Mouse (Mus musculus) forebrain, embryonic 15.5 days (tissue): ENCODE data around the gene Bnip2. TPM values are rescaled to one million over a fixed set of nuclear protein-coding genes. Genes with fewer than 3 reads are reported as not detected.

Experiments
- ATAC-seq: fragments of 200-750 bp; cut with Nextera tagmentation; replicated peaks from 2 replicates; pipeline ENCODE4 v1.8.0; 2017; ENCODE audit warnings: mild to moderate bottlenecking, moderate TSS enrichment, moderate library complexity
- H3K27ac ChIP-seq: fragments of 300-500 bp; sonication (generic); replicated peaks from 2 replicates; pipeline ENCODE4 v1.5.1; 2015; ENCODE audit warnings: mild to moderate bottlenecking, inconsistent platforms
- H3K27me3 ChIP-seq: fragments of 300-500 bp; sonication (generic); 2 replicates; pipeline ENCODE4 v1.6.1; 2015; ENCODE audit warnings: inconsistent platforms
- H3K36me3 ChIP-seq: fragments of 300-500 bp; sonication (generic); 2 replicates; pipeline ENCODE4 v1.6.1; 2015; ENCODE audit warnings: mild to moderate bottlenecking, inconsistent platforms
- H3K4me1 ChIP-seq: fragments of 300-500 bp; sonication (generic); 2 replicates; pipeline ENCODE4 v1.6.1; 2015; ENCODE audit warnings: inconsistent platforms
- H3K4me2 ChIP-seq: fragments of 300-500 bp; sonication (generic); replicated peaks from 2 replicates; pipeline ENCODE4 v1.6.1; 2015; ENCODE audit warnings: mild to moderate bottlenecking, inconsistent platforms
- H3K4me3 ChIP-seq: fragments of 300-500 bp; sonication (generic); 2 replicates; pipeline ENCODE4 v1.5.1; 2015; ENCODE audit warnings: mild to moderate bottlenecking, inconsistent platforms
- H3K9ac ChIP-seq: fragments of 300-500 bp; sonication (generic); replicated peaks from 2 replicates; pipeline ENCODE4 v1.6.1; 2015; ENCODE audit warnings: mild to moderate bottlenecking, inconsistent platforms
- H3K9me3 ChIP-seq: fragments of 300-500 bp; sonication (generic); 2 replicates; pipeline ENCODE4 v1.6.1; 2016; ENCODE audit warnings: inconsistent platforms
- WGBS: fragments of 180-500 bp; shearing (Covaris S2); methylation state at CpG from one replicate; pipeline ENCODE4 v1.1.7; 2015; ENCODE audit warnings: mixed read lengths; 5-methylcytosine and 5-hydroxymethylcytosine counted together
- polyA plus RNA-seq: library from polyadenylated mRNA; unstranded; fragments of >200 nt; fragmentation: Nextera tagmentation; extraction: Ambion mirVana; gene quantifications from 2 replicates; pipeline ENCODE4 v1.2.1, GENCODE M21; 2015

Gene Bnip2
- polyA plus RNA-seq: 104 and 105 TPM in 2 replicates

DNA sequence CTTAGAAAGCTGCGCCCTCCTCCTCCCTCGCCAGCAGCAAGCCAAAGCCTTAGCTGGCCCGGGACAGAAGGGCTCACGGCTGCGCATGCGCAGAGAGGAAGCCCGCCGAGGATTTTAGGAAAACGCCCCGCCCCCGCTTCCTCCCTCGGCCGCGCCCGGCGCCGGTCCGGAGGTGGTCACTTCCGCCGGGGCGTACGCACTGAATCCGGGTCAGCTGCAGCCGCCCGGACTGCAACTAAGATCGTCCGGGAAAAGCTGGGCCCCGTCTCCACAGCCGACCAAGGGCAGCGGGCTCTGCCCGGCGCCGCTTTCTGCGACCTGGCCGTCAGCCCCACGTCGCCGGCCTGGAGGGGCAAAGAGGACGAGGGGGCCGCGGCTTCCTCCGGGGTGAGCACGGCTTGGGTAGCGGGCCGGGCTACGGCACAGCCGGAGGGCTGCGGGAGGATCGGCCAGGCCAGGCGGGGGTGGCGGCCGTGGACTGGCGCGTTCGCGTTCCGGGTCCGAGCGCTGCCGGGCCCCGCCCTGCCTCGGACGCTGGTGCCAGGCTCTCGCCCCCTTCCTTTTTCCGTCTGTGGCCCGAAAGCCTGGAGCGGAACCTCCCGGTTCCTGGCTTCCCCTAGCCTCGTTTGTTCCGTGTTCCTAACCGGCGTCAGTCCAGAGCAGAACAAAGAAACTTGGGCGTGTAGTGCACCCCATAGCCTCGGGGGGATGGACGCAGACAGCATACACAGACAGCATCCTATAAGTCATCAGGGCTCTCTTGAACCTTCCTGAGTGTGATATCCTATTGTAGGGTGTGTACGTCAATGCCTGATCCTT is at the start of gene Bnip2:
Bnip2 (plus strand) TSS at position 164 of the 819 bp plus-strand sequence.
- H3K9me3 ChIP-seq: no peaks in the 10 kb centered on the region
- H3K9ac ChIP-seq: peak within 1 kb of the TSS; percentile 96
- no peaks in the 10 kb centered on the region for H3K27me3 ChIP-seq
- H3K4me3 ChIP-seq: peak within 1 kb of the TSS; percentile 84
- under 1% methylated on average over 76 of the region's 76 CpGs for WGBS
- peak; percentile 95 for ATAC-seq
- peaks cover 33% of the 10 kb centered on the region for H3K4me1 ChIP-seq
- H3K27ac ChIP-seq: peak within 1 kb of the TSS; percentile 90
- no peaks in the 10 kb centered on the region for H3K36me3 ChIP-seq
- H3K4me2 ChIP-seq: peak within 1 kb of the TSS; percentile 47

GRCm38 (mm10) chr9:69940839-69941490 is 48.3 kb upstream of the Bnip2 start:
- H3K27ac ChIP-seq: no peak overlapping the region
- no peaks in the 10 kb centered on the region for H3K27me3 ChIP-seq
- H3K36me3 ChIP-seq: no peaks in the 10 kb centered on the region
- H3K9me3 ChIP-seq: no peaks in the 10 kb centered on the region
- no peak for ATAC-seq
- no peaks in the 10 kb centered on the region for H3K4me1 ChIP-seq
- 87% methylated on average over 7 of the region's 7 CpGs for WGBS
- H3K4me2 ChIP-seq: no peak overlapping the region
- no peak overlapping the region for H3K9ac ChIP-seq
- no peak overlapping the region for H3K4me3 ChIP-seq

GRCm38 (mm10) chr9:69941556-69941955 is 47.7 kb upstream of the Bnip2 start:
- no peak overlapping the region for H3K9ac ChIP-seq
- ATAC-seq: no peak
- no peaks in the 10 kb centered on the region for H3K9me3 ChIP-seq
- no peak overlapping the region for H3K27ac ChIP-seq
- no peak overlapping the region for H3K4me3 ChIP-seq
- H3K36me3 ChIP-seq: no peaks in the 10 kb centered on the region
- no peak overlapping the region for H3K4me2 ChIP-seq
- H3K4me1 ChIP-seq: no peaks in the 10 kb centered on the region
- WGBS: 71% methylated on average over 6 of the region's 6 CpGs
- no peaks in the 10 kb centered on the region for H3K27me3 ChIP-seq

- no peak overlapping the region for H3K27ac ChIP-seq
- WGBS: 13% methylated on average over 2 of the region's 2 CpGs
- H3K36me3 ChIP-seq: no peaks in the 10 kb centered on the region
- no peak overlapping the region for H3K4me2 ChIP-seq
- H3K9me3 ChIP-seq: no peaks in the 10 kb centered on the region
- H3K9ac ChIP-seq: no peak overlapping the region
- 0 out of 2 replicates have a peak, but pooled peaks cover 3% of the 10 kb centered on the region for H3K27me3 ChIP-seq
- no peak overlapping the region for H3K4me3 ChIP-seq
- H3K4me1 ChIP-seq: no peaks in the 10 kb centered on the region
- no peak for ATAC-seq
These were observed 40.3 kb upstream of the Bnip2 start for GRCm38 (mm10) chr9:69948964-69949363.

DNA sequence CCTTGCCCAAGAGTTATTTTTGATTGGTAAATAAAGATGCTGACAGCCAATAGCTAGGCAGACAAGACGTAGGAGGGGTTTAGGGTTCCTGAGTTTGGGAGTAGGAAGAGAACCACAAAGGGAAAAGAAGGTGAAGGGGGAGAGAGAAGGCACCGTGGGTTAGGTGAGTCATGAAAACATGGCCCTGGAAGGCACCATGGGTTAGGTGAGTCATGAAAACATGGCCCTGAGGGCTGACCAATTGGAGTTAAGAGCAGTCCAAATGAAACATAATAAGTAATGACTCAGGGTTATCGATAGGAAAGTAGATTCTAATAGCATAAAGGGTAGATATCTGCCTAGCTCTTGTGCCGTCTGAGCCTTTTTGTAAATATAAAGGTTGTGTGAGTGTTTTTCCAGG is 39.6 kb upstream of the Bnip2 start:
- ATAC-seq: no peak

GRCm38 (mm10) chr9:69961007-69961406 is 28.3 kb upstream of the Bnip2 start:
- no peak for ATAC-seq
- H3K4me1 ChIP-seq: no peaks in the 10 kb centered on the region
- no peak overlapping the region for H3K9ac ChIP-seq
- H3K4me3 ChIP-seq: no peak overlapping the region
- no peak overlapping the region for H3K4me2 ChIP-seq
- WGBS: 87% methylated on average over 6 of the region's 6 CpGs
- H3K27ac ChIP-seq: no peak overlapping the region
- H3K36me3 ChIP-seq: no peaks in the 10 kb centered on the region
- H3K9me3 ChIP-seq: no peaks in the 10 kb centered on the region
- H3K27me3 ChIP-seq: no peaks in the 10 kb centered on the region

More for the DNA sequence above, 39.6 kb upstream of the Bnip2 start:
- Histone ChIP-seq H3K9ac (no peak overlapping the region), H3K4me2 (no peak overlapping the region), H3K27me3 (0 out of 2 replicates have a peak, but pooled peaks cover 3% of the 10 kb centered on the region), H3K4me1 (no peaks in the 10 kb centered on the region), H3K27ac (no peak overlapping the region), H3K9me3 (no peaks in the 10 kb centered on the region), H3K36me3 (no peaks in the 10 kb centered on the region), H3K4me3 (no peak overlapping the region)
- 90% methylated on average over 4 of the region's 4 CpGs for WGBS

DNA sequence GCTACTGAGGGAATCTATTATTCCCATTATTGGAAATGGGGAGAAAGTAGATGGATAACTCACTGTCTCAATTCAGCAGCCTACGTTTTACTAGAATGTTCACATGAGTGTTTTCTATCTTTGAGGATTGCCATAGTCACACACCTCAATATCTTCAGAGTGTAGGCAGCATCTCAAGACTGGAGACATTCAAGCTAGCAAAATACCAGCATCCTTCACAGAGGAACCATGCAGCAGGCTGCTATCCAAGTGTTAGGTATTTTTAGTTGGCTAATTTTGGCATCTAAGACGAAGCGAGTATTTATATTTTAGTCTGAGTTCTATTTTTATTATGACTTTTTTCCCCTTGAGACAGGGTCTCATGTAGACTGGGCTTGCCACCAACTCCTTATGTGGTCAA is 24.9 kb upstream of the Bnip2 start:
- H3K4me1 ChIP-seq: no peaks in the 10 kb centered on the region
- no peak overlapping the region for H3K4me3 ChIP-seq
- H3K36me3 ChIP-seq: no peaks in the 10 kb centered on the region
- H3K9ac ChIP-seq: no peak overlapping the region
- H3K27me3 ChIP-seq: no peaks in the 10 kb centered on the region
- no peak overlapping the region for H3K27ac ChIP-seq
- ATAC-seq: no peak
- no peaks in the 10 kb centered on the region for H3K9me3 ChIP-seq
- WGBS: 74% methylated on average over 3 of the region's 3 CpGs
- H3K4me2 ChIP-seq: no peak overlapping the region

DNA sequence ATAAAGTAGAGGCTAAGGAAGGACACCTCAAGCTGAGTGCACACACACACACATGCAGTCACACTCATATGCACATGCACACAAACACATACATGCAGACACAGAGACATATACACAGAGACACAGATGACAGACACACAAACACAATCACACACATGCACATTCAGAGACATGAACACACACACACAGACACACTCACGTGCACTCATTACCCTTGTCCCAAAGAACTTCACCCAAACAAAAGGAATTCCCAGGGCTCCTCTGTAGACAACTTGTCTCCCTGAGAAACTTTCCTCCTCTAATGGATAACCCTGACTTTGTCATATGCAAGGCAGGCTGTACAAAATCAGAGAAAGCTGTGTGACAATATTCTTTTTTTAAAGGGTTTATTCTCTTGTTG is 3.7 kb upstream of the Bnip2 start:
- H3K4me1 ChIP-seq: peaks cover 3% of the 10 kb centered on the region
- no peak overlapping the region for H3K4me3 ChIP-seq
- no peaks in the 10 kb centered on the region for H3K9me3 ChIP-seq
- H3K27me3 ChIP-seq: no peaks in the 10 kb centered on the region
- no peak overlapping the region for H3K9ac ChIP-seq
- no peak overlapping the region for H3K27ac ChIP-seq
- no peak for ATAC-seq
- H3K4me2 ChIP-seq: no peak overlapping the region
- WGBS: 70% methylated on average over 1 of the region's 1 CpGs
- H3K36me3 ChIP-seq: no peaks in the 10 kb centered on the region

DNA sequence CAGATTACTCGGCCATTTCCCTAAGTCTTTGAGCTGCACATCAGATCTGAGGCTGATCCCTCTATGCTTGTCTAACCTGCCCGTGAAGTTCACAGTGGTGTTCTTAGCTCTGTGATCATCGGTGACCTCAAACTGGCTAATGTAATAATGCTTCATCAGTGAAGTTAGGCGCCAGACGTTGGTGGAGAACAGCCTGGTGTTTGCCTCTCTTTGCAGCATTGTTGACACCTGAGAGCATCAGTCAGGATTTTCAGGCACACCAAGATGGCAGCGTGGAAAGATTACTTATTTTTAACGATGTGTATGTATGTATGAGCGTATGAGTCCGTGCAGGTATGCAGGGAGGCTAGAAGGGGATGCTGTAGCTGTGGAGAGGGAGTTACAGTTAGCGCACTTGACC is 3.2 kb upstream of the Bnip2 start:
- Histone ChIP-seq H3K9ac (no peak overlapping the region), H3K4me1 (peaks cover 8% of the 10 kb centered on the region), H3K27me3 (no peaks in the 10 kb centered on the region), H3K9me3 (no peaks in the 10 kb centered on the region), H3K4me3 (no peak overlapping the region), H3K27ac (no peak overlapping the region), H3K36me3 (no peaks in the 10 kb centered on the region), H3K4me2 (no peak overlapping the region)
- no peak for ATAC-seq
- WGBS: 85% methylated on average over 10 of the region's 10 CpGs

DNA sequence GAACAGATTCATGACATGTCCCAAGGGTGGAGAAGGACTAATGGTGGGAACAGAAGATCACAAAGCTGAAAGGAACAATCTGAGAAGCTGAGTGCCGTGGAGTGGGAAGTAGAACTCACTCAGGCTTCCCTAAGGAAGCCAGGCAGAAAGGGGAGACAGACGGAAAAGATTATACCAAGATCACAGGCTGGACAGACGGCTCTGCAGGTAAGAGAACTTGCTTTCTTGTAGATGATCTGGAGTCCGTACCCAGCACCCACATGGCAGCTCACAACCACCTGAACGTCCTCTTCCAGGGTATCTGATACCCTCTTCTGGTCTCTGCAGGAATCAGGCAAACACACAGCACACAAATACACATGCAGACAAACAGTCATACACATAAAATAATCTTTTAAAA is 2.7 kb upstream of the Bnip2 start:
- Histone ChIP-seq H3K4me3 (no peak overlapping the region), H3K36me3 (no peaks in the 10 kb centered on the region), H3K4me2 (no peak overlapping the region), H3K9me3 (no peaks in the 10 kb centered on the region), H3K27me3 (no peaks in the 10 kb centered on the region), H3K9ac (no peak overlapping the region), H3K4me1 (peaks cover 13% of the 10 kb centered on the region), H3K27ac (no peak overlapping the region)
- WGBS: 83% methylated on average over 5 of the region's 5 CpGs
- no peak for ATAC-seq

GRCm38 (mm10) chr9:69987579-69987978 is 1.7 kb upstream of the Bnip2 start:
- no peak for ATAC-seq
- WGBS: 1% methylated on average over 3 of the region's 3 CpGs
- H3K27ac ChIP-seq: no peak overlapping the region
- H3K4me1 ChIP-seq: peaks cover 23% of the 10 kb centered on the region
- no peaks in the 10 kb centered on the region for H3K36me3 ChIP-seq
- no peaks in the 10 kb centered on the region for H3K9me3 ChIP-seq
- H3K9ac ChIP-seq: no peak overlapping the region
- no peak overlapping the region for H3K4me2 ChIP-seq
- H3K4me3 ChIP-seq: no peak overlapping the region
- H3K27me3 ChIP-seq: no peaks in the 10 kb centered on the region

- Histone ChIP-seq H3K27me3 (no peaks in the 10 kb centered on the region), H3K4me2 (peak overlapping the region; percentile 47), H3K27ac (peak overlapping the region; percentile 90), H3K4me1 (peaks cover 30% of the 10 kb centered on the region), H3K9me3 (no peaks in the 10 kb centered on the region), H3K36me3 (no peaks in the 10 kb centered on the region), H3K9ac (peak overlapping the region; percentile 96), H3K4me3 (peak overlapping the region; percentile 84)
- no peak for ATAC-seq
- WGBS: 39% methylated on average over 16 of the region's 16 CpGs
These were observed 462 bp upstream of the Bnip2 start for GRCm38 (mm10) chr9:69988706-69989302.
